Mouse (Mus musculus): Measurements from ENCODE around the gene Gm10338.
"Not testable (repeated sequence)": the region's sequence is repeated elsewhere in the genome, so short reads cannot be mapped to it uniquely, and the experiment has no call there.

The Gm10338 gene

DNA sequence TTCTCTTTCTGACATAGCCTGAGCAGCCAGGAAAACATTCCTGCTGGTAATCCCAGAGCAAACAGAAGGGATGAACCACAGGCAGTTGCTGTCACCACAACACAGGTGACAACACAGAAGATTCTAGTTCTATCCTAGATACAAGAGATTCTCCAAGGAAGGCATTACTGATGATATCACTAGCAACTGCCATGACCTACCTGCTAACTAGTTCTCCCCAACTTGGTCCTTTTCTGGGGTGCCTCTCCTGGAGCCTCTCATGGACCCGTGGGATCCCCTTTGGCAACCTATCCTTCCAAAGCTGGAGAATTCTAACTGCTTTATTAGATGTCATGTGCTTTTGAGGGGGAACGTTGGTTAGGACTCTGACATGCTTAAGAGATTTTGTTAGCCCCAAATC is at the start of gene Gm10338:
TSS of gene Gm10338 (minus strand) at position 101 of the 400 bp plus-strand sequence.
- not testable (repeated sequence) for DNase-seq

- not testable (repeated sequence) for DNase-seq
Measured at GRCm38 (mm10) chr14:7643872-7644271, 48.5 kb upstream of the Gm10338 start, which contains the start of gene Gm10128. Gm10128 (minus strand) TSS chr14:7643972.

GRCm38 (mm10) chr14:7568382-7568781 is 27.0 kb downstream of the Gm10338 start, which contains the start of gene Gm3558:
Gm3558 (minus strand) TSS chr14:7568566.
- DNase-seq: peak in 1 of 2 experiments; percentile 3

GRCm38 (mm10) chr14:7567890-7568289 is 27.5 kb downstream of the Gm10338 start:
- DNase-seq: peak in 1 of 2 experiments; percentile 6

GRCm38 (mm10) chr14:7567266-7567665 is 28.1 kb downstream of the Gm10338 start:
- DNase-seq: peak; percentile 24 to 43

Measured in cerebellum, postnatal 36 days (tissue).